Mouse (Mus musculus) ZHBTc4 (cell line): Measurements from ENCODE around the gene Tshz2.

Source experiments
- DNase-seq: peaks from one replicate; pipeline ENCODE4 v3.0.0-alpha.2; 2011; ENCODE audit warnings: low read depth, low spot score

The Tshz2 gene

DNA sequence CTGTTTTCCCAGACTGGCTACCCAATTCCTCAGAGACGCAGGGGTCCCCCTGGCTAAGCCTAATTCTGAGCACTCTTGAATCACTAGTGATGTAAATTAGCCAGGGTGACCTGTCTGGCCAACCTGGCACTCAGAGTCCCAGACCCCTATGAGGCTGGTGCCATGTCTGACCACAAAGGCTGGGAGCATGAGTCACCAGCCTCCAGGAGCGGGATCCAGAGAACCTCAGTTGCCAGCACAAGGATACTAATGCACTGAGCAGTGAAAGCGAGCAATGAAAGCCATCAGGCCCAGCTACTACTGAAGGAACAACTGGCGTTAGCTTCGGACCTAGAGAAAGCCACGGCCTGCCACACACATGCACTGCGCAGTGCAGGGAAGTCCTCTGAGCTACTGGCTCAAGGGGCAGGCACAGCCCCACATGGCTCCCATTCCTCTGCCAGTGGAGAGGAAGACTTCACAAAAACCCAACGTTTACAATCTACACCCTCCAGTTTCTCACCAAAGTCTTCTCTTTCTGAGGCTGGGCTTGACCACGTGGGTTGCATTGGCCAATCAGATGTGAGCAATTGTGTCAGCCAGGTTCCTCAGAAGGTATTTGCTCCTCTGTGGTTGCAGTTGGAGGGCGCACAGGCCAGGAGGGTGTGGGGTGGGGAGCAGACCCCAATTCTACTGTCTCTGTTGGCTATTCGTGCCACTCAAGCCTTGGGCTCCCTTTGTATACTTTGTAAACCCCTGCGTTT is 409.8 kb downstream of the Tshz2 start:
- peak; percentile 82 for DNase-seq

DNA sequence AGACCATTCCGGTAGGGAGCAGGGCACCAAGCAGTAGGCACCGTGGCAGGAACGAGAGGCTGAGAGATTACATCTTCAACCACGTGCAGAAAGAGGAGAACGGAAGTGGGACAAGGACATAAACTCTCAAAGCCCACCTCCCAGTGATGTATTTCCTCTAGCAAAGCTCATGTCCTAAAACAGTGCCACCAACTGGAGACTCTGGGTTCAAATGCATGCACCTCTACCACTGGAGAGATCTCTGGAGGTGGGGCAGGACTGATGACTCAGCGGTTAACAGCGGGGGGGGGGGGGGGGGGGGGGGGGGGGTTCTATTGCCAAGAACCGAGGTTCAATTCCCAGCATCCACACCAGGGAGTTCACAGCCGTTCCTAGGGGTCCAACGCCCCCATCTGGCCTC is 410.5 kb downstream of the Tshz2 start:
- DNase-seq, result peak; percentile 81

DNA sequence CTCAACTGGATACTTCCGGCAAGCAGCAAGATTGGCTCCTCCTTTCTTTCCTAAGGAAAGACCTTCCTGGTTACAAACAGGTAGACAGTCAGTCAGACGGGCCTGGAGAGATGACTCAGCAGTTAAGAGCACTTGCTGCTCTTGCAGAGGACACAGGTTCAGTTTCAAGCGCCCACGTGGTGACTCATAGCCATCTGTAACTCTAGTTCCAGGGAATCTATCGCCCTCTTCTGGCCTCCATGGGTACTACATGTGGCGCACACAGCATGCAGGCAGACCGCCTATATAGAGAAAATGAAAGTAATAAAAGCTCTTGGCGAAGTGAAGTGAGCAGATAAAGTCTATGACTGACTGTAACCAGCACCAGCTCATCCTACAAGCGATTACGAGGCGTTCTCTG is 413.1 kb downstream of the Tshz2 start:
- peak; percentile 93 for DNase-seq

DNA sequence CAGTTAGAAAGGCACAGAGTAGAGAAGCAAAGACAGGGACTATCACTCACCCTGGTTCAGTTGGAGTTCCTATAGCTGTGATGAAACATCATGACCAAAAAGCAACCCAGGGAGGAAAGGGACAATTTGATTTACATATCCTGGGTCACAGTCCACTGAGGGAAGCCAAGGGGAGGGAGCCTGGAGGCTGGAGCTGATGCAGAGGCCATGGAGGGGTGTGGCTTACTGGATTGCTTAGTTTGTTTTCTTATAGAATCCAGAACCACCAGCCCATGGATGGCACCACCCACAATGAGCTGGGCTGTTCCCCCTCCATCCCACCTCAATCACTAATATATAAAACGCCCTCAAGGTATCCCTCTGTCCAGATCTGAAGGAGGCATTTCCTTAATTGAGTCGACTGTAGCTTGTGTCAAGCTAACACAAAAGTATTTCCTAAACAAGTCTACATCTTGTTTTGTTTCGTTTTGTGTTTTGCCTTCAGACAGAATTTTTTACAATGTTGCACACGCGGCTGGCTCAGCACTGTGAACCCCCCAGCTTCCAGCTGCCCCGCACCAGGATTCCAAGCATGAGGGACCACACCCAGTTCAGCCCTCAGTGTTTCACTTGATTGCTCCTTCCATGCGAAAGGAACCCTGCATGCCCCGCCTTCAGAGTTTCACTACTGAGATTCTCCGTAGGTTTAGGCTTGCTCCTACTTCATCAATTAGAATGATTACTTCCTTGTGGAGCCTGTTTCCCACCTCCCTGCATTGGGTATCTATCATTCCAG is 413.7 kb downstream of the Tshz2 start:
- peak; percentile 62 for DNase-seq

DNA sequence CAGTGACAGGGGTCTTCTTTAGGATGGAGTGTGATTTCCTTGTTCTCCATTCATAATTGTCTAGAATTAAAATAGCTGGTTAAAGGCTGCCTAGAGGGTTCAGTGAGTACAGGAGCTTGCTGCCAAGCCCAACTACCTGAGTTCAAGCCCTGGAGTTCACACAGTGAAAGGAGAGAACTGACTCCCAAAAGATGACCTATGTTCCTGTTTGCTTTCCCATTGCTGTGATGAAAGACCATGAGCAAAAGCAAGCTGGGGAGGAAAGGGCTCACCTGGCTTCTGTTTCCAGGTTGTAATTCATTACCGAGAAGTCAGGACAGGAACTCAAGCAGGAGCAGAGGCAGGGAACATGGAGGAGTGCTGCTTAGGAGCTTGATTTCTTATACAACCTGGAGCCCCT is 416.0 kb downstream of the Tshz2 start:
- DNase-seq, result no peak

DNA sequence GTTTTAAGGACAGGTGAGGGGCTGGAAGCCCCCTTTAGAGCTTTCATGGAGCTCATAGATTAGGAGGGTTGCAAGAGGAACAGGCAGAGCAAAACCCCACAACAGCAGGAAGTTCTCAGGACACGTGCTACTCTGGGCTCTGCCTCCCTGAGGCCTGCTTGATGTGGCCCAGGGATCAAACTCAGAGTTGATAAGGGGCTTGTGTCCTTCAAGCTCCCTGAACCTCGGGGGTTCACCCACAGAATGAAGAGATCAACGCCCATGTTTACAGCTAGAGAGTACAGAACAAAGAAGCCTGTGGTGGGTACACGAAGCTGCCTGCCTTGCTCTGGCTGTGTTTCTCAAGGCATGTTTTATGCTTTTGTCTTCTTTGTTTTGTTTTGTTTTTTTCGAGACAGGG is 417.8 kb downstream of the Tshz2 start:
- DNase-seq, result no peak

DNA sequence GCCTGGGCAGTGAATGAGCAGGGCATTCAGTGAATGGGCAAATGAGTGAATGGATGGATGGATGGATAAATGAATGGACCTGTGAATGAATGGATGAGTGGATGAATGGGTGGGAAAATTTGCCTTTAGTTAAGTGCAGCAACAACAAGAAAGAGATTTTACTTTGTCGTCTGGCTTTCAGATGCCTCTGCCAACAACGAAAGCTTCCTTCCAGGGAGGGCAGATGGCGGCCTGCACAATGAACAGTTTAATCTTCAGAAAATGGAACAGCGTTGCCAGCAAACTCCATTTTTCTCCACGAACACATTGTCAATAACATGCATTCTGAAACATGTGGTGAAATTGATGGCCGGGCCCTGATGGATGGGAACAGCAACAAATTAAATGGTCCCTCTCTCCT is 418.6 kb downstream of the Tshz2 start:
- DNase-seq, result no peak

DNA sequence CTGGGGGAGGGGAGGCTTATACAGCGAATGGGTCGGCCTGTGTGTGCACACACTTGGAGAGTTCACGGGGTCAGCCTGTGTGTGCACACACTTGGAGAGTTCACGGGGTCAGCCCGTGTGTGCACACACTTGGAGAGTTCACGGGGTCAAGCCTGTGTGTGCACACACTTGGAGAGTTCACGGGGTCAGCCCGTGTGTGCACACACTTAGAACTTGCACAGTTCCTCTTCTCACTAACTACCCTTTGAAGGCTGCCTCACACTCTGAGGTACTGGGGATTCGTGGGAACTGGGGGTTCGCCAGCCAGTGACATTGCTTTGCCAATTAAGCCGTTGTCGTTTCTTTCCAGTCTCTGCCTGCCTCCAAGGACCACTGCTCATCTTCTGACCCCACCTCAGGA is 422.1 kb downstream of the Tshz2 start:
- DNase-seq, result no peak

DNA sequence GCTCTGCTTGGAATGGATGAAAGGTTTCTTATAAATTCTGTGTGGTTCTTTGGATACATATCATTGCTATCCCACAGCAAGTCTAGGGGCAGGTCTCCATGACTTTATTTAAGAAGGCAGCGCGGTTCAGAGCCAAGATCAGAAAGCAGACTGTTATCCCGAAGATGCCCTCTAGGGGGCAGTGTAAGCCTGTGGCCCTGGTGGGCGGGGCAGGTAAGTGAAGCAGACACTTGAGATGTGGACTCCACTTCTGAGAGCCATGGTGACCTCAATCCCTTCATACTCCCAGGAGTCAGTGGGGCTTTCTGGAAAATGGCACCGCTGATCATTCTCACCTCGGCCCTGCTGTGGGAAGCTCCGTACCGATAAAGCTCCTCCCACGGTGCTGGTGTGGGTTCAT is 422.6 kb downstream of the Tshz2 start:
- DNase-seq, result peak; percentile 93

DNA sequence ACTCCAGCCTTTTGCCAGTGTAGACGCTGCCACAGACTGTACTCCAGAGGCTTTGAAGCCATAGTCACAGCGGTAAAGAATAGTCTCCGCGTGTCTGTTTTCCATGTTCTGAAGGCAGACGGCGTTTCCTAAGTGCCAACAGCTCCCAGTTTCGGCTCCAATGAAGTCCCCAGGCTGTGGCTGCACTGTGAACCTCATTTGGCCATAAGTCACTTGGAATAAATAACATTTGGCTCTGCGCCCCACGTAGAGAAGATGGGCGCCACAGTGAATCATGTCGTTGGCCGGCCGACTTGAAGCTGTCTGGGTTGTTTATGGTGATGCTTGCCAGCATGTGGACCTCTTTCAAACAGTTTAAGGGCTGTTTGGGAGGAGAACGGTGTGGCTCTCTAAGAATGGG is 426.0 kb downstream of the Tshz2 start:
- no peak for DNase-seq

DNA sequence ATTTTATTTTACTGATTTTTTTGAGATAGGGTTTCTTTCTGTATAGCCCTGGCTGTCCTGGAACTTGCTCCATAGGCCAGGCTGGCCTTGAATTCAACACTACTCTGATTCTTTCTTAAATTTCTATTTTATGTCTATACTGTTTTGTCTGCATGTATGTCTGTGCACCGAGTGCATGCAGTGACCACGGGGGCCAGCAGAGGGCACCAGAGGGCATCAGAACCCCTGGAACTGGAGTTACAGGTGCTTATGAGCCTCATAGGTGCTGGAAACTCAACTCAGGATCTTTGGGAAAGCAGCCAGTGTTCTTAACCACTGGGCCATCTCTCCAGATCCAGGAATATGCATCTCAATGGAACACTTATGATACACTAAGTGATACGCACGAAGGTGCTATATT is 427.3 kb downstream of the Tshz2 start:
- DNase-seq, result peak; percentile 81

DNA sequence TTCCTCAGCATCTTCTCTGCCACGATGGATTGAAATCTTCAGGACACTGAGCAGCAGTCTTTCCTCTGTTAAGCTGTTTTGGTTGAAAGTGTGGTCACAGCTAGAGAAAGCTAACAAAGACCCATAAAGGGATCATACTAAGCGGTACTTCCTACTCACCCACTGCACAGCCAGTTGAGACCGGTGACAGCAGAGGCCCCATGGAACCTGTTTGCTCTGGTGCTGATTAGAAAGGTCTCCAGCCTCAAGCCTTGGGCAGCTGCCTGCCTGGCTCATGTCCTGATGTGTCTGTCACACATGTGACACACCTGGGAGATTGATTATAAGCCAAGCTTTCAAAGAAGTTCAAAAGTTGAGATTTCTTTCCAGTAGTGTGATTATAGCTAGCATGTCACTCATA is 429.6 kb downstream of the Tshz2 start:
- no peak for DNase-seq

DNA sequence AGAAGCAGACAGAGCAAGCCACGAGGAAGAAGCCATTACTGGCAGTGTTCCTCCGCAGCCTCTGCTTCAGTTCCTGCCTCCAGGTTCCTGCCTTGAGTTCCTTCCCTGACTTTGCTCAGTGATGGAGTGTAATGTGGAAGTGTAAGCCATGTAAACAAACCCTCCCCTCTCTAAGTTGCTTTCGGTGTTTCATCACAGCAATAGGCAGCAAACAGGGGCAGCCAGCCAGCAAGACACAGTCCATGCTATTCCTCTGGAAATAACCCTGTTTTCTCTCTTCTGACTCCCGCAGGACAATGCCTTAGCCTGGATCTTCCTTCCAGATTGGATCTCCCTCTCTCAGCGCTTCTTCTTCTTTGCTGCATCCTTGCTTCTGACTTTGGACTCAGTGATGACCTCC is 437.2 kb downstream of the Tshz2 start:
- DNase-seq, result no peak

DNA sequence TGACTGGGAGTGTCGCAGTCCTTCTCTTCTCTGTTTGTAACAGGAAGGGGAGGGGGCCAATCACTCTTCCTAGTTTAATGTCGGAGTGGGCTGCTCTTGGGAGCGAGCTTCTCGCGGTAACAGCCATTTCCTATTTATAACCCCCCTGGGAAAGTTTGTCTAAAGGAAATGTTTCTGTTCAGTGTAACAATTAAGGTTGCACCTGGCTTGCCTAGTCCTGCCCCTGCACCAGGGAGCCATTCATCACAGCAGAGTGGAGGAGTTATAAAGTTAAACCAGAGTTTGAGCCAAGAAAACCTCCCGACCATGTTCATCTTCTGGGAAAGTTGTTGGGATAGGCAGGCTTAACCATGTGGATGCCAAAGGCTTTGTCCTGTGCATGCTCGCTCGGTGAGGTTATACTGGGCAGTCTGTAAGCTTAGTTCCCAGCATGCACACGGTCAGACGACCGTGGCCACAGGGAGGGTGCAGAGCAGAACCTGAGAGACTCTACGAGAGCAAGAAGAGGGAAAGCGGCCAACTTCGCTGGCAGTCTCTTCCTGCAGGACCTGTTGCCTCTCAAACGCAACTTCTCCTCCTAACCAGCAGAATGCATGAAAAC is 437.9 kb downstream of the Tshz2 start:
- peak; percentile 73 for DNase-seq

DNA sequence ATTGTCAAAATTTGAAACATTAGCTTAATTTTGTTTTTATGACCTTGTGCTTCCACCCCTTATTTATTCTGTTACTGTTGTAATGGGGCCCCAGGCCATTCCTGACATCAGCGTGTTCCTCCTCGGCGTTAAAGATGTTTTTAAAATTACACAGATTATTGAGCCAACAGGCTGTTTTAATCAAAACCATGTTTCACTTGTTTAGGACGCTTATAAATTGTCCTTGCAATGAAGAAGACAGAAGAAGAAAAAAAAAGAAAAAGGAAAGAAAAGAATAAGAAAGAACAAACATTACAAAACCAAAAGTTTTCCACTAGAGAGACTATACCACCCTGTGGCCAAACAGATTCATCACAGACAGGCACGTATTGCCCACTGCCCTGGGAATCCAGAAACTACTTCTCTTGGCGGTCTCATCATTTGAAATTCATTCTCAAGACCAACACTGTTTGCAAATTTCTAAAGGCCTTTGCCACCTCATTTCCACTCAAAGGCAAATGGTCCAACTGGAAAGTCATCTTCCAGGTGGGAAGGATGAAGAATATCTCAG is 444.2 kb downstream of the Tshz2 start:
- no peak for DNase-seq

DNA sequence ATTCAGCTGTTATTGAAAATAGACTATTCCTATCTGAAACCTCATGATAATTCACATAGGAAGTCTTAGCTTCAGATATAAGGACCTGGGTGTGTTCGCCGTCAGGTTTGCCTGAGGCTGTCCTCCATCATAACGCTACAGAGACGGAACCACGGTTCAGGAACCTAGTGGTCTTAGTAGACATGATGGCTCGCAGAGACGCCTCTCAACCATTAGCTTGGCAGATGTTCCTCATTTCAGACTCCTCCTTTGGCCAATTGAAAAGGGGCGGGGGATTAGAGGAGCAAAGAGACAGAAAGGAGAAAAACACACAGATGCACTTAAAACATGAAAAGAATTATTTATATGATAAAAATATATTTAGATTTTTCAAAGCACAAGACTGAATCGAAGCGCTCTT is 445.2 kb downstream of the Tshz2 start:
- DNase-seq, result no peak

DNA sequence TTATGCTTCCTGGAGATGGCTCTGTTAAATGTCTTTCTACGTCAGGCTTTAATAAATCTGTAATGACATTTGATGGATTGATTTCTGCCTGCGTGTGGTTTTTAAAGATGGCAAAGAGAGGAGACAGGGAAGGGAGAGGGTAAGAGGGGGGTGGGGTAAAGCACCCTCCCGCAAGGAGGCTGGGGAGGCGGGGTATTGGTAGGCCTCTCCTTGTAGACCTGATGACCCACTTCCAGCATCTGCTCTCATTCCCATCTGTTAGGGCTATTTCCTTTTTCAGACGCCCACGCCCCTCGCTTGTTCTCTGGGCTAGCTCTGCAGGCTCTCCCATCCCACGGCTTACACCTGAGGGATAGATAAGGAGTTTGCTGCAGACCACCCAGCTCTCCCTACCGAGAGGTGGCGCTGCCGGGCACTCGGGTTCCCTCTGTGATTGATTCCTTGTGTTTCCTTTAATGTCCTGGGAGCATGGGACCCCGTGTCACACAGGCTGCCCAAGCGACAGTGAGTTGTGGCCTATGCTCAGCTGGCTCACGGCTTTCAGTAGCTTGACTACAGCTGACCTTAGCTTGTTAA is 445.7 kb downstream of the Tshz2 start:
- peak; percentile 93 for DNase-seq

DNA sequence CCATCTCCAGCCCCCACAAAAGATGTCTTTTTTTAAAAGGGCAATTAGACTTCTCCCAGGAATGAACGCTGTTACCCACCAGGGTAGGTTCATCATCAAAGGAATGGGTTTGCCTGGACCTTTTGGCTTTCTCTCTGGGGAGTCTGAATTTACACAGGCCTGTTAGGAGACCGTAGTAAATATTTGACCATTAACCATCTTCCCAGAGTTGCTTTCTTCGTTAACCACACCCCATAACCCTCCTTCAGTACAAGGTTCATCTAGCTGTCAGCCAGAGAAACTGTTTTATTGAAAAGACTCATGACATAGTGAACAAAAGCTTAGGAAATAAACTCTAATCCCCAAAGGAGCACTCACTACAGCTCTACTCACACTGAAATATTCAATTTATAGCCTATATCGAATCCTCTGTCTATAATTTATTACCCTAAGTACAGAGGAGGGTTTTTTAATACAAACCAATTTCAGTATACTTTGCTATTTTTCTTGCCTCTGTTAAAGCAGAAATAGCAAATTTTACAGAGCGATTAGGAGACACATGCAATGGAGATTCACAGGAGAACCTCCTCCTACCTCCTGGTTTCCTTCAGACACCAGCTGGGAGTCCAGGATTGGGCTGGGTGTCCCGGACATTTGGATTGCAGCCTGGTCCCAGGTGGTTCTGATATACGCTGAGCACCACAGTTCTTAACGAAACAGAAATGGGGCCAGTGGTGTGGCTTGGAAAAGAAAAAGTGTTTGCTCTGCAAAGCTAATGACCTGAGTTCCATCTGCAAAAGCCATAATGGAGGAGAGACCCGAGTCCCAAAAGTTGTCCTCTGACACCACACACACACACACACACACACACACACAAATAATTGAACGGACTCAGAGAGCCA is 459.0 kb downstream of the Tshz2 start:
- no peak for DNase-seq

DNA sequence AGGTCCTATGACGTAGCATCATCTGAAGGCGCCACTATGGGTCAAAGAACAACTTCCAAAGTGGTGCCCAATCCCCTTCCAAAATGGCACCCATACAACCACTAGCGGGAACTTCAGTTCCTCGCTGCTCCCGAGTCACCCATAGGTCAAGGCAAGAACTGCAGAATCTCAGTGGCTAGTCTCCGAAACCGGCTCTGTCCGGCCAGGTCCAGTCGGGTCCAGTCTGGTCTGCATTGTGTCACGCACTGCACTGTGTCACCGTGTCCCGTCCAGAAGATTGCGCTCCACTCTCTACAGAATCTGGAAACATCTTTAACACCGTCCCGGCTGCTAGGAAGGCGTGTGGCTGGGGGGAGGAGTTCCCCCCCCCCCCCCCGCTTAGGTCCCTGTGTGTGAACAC is 461.4 kb downstream of the Tshz2 start:
- DNase-seq, result peak; percentile 93

DNA sequence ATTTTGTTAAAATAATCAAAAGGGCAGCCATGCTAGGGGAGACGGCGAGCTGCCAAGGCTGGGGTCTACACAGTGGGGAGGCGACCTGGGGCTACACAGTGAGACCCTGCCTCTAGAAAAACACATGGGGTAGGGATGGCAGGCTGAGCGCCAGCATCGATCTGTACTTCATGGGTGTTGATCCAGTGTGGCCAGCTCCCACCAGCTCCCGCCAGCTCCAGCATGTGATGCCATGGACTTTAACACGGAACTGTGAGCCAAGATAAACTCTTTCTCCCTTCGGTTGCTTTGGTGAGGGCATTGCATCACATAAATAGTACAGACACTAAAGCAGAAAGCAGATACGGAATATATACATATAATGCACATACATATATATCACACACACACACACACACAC is 462.1 kb downstream of the Tshz2 start:
- DNase-seq, result no peak

DNA sequence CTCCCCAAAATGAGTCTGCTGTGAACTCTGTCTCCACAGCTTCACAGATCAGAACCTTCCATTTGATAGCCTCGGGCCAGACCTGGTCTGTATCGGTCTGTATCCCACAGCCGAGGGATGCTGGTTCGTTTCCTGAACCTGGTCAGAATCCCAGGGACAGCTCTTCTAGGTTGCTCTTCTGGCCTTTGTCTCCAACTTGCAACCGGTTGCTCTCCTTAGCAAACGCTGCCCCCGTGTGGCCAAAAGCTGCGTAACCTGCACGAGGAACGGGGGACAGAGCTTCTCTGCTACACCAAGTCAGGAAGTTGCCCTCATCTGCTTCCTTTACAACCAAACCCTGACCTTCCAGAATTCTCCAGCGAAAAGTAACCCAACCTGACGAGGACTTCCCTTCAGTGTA is 468.3 kb downstream of the Tshz2 start:
- peak; percentile 94 for DNase-seq
